Mouse (Mus musculus) stomach, postnatal 0 days (tissue): ENCODE data around the gene Rbm17. TPM values are rescaled to one million over a fixed set of nuclear protein-coding genes. Genes with fewer than 3 reads are reported as not detected.

Experiments used
- ATAC-seq: fragments of 200-750 bp; cut with Nextera tagmentation; 2 replicates; pipeline ENCODE4 v1.8.0; 2017; ENCODE audit not compliant: low FRiP score, low TSS enrichment
- DNase-seq: peaks from one replicate; pipeline ENCODE4 v3.0.0-alpha.2; 2016; ENCODE audit warnings: low spot score
- H3K27ac ChIP-seq: fragments of 300-500 bp; sonication (generic); replicated peaks from 2 replicates; pipeline ENCODE4 v1.5.1; 2014; ENCODE audit warnings: mild to moderate bottlenecking, control low read depth
- H3K27me3 ChIP-seq: fragments of 300-500 bp; sonication (generic); 2 replicates; pipeline ENCODE4 v1.6.1; 2014; ENCODE audit warnings: low read length; ENCODE audit not compliant: control insufficient read depth, insufficient read depth
- H3K36me3 ChIP-seq: fragments of 300-500 bp; sonication (generic); 2 replicates; pipeline ENCODE4 v1.6.1; 2014; ENCODE audit warnings: low read length, mixed read lengths; ENCODE audit not compliant: control insufficient read depth, insufficient read depth
- H3K4me1 ChIP-seq: fragments of 300-500 bp; sonication (generic); replicated peaks from 2 replicates; pipeline ENCODE4 v1.6.1; 2014; ENCODE audit warnings: antibody characterized with exemption; ENCODE audit not compliant: control insufficient read depth, insufficient read depth
- H3K4me2 ChIP-seq: fragments of 300-500 bp; sonication (generic); replicated peaks from 2 replicates; pipeline ENCODE4 v1.6.1; 2014; ENCODE audit warnings: low read depth, mild to moderate bottlenecking, control low read depth, moderate library complexity
- H3K4me3 ChIP-seq: fragments of 300-500 bp; sonication (generic); 2 replicates; pipeline ENCODE4 v1.5.1; 2014; ENCODE audit warnings: low read depth, low read length, control low read depth
- H3K9ac ChIP-seq: fragments of 300-500 bp; sonication (generic); 2 replicates; pipeline ENCODE4 v1.6.1; 2014; ENCODE audit warnings: mild to moderate bottlenecking, low read length, control low read depth, mixed read lengths
- H3K9me3 ChIP-seq: fragments of 300-500 bp; sonication (generic); 2 replicates; pipeline ENCODE4 v1.6.1; 2016; ENCODE audit warnings: low read length; ENCODE audit not compliant: control insufficient read depth
- CTCF ChIP-seq: IDR thresholded peaks from 2 replicates; pipeline ENCODE4 v1.5.1; 2016; ENCODE audit warnings: antibody characterized with exemption, low read depth, mild to moderate bottlenecking, moderate library complexity
- EP300 ChIP-seq: optimal IDR thresholded peaks from 2 replicates; pipeline ENCODE3; 2016; ENCODE audit warnings: antibody characterized with exemption
- WGBS: fragments of 180-500 bp; shearing (Covaris S2); extraction: QIAGEN DNeasy Blood & Tissue Kit; methylation state at CpG from one replicate; pipeline ENCODE4 v1.1.7; 2014; 5-methylcytosine and 5-hydroxymethylcytosine counted together
- polyA plus RNA-seq: library from polyadenylated mRNA; unstranded; fragments of >200 nt; fragmentation: Nextera tagmentation; extraction: Ambion mirVana; gene quantifications from 2 replicates; pipeline ENCODE4 v1.2.1, GENCODE M21; 2015

Rbm17 gene
- polyA plus RNA-seq, 1 experiment from 2014 or later: 62.2 TPM

- ATAC-seq: no peak
These were observed 958 bp upstream of the Rbm17 start for GRCm38 (mm10) chr2:11604911-11605310.

GRCm38 (mm10) chr2:11602506-11603489, 1.2 kb downstream of the Rbm17 start:
- under 1% methylated on average over 61 of the region's 78 CpGs for WGBS
- H3K4me2 ChIP-seq: peak overlapping the region; percentile 68
- no peaks in the 10 kb centered on the region for H3K9me3 ChIP-seq
- peak overlapping the region; percentile 98 for H3K9ac ChIP-seq
- H3K4me3 ChIP-seq: peak overlapping the region; percentile 95
- H3K4me1 ChIP-seq: peaks cover 2% of the 10 kb centered on the region; the same call in 1 of the 2 replicates
- peak; percentile 100 for TF ChIP-seq CTCF
- no peak for TF ChIP-seq EP300
- ATAC-seq (peak; percentile 99), DNase-seq (peak; percentile 96)
- peak overlapping the region; percentile 82 for H3K27ac ChIP-seq
- H3K36me3 ChIP-seq: peaks cover 5% of the 10 kb centered on the region; the same call in 1 of the 2 replicates
- H3K27me3 ChIP-seq: no peaks in the 10 kb centered on the region

More at GRCm38 (mm10) chr2:11604911-11605310, 958 bp upstream of the Rbm17 start:
- DNase-seq: no peak
- Histone ChIP-seq H3K27ac (no peak overlapping the region), H3K36me3 (peaks cover 3% of the 10 kb centered on the region; the same call in 1 of the 2 replicates), H3K9ac (no peak overlapping the region), H3K27me3 (no peaks in the 10 kb centered on the region), H3K4me1 (peaks cover 2% of the 10 kb centered on the region; the same call in 1 of the 2 replicates), H3K4me3 (no peak overlapping the region), H3K4me2 (no peak overlapping the region), H3K9me3 (no peaks in the 10 kb centered on the region)
- TF ChIP-seq EP300 (no peak), CTCF (no peak)

- Histone ChIP-seq H3K4me3 (peak overlapping the region; percentile 95), H3K36me3 (peaks cover 9% of the 10 kb centered on the region; the same call in 1 of the 2 replicates), H3K9ac (peak overlapping the region; percentile 98), H3K9me3 (no peaks in the 10 kb centered on the region), H3K27me3 (no peaks in the 10 kb centered on the region), H3K4me2 (peak overlapping the region; percentile 68), H3K27ac (no peak overlapping the region), H3K4me1 (peaks cover 2% of the 10 kb centered on the region; the same call in 1 of the 2 replicates)
- DNase-seq (no peak), ATAC-seq (no peak)
- WGBS: 68% methylated on average over 6 of the region's 6 CpGs
- TF ChIP-seq CTCF (no peak), EP300 (no peak)
These were observed 2.2 kb downstream of the Rbm17 start for GRCm38 (mm10) chr2:11601795-11602194.

GRCm38 (mm10) chr2:11597906-11598305, 6.0 kb downstream of the Rbm17 start:
- ATAC-seq (no peak), DNase-seq (no peak)
- no peak overlapping the region for H3K9ac ChIP-seq
- H3K36me3 ChIP-seq: peaks cover 24% of the 10 kb centered on the region
- no peaks in the 10 kb centered on the region for H3K27me3 ChIP-seq
- TF ChIP-seq CTCF: no peak
- TF ChIP-seq EP300: no peak
- peaks cover 2% of the 10 kb centered on the region; the same call in 1 of the 2 replicates for H3K4me1 ChIP-seq
- no peaks in the 10 kb centered on the region for H3K9me3 ChIP-seq
- no peak overlapping the region for H3K4me2 ChIP-seq
- 92% methylated on average over 7 of the region's 7 CpGs for WGBS
- no peak overlapping the region for H3K4me3 ChIP-seq
- no peak overlapping the region for H3K27ac ChIP-seq

GRCm38 (mm10) chr2:11596690-11597089, 7.3 kb downstream of the Rbm17 start:
- TF ChIP-seq EP300: no peak
- no peak for TF ChIP-seq CTCF

GRCm38 (mm10) chr2:11587996-11588395, 16.0 kb downstream of the Rbm17 start:
- Histone ChIP-seq H3K27ac (no peak overlapping the region), H3K36me3 (peaks cover 39% of the 10 kb centered on the region), H3K4me1 (no peaks in the 10 kb centered on the region), H3K27me3 (no peaks in the 10 kb centered on the region), H3K4me2 (no peak overlapping the region), H3K9me3 (no peaks in the 10 kb centered on the region), H3K9ac (no peak overlapping the region), H3K4me3 (no peak overlapping the region)
- TF ChIP-seq CTCF (no peak), EP300 (no peak)
- DNase-seq (no peak), ATAC-seq (no peak)
- WGBS: 84% methylated on average over 4 of the region's 4 CpGs

More at GRCm38 (mm10) chr2:11596690-11597089, 7.3 kb downstream of the Rbm17 start:
- no peak overlapping the region for H3K4me2 ChIP-seq
- H3K9ac ChIP-seq: no peak overlapping the region
- WGBS: 79% methylated on average over 2 of the region's 2 CpGs
- DNase-seq: no peak
- H3K9me3 ChIP-seq: no peaks in the 10 kb centered on the region
- no peak overlapping the region for H3K27ac ChIP-seq
- no peaks in the 10 kb centered on the region; the same call in 1 of the 2 replicates for H3K4me1 ChIP-seq
- no peaks in the 10 kb centered on the region for H3K27me3 ChIP-seq
- ATAC-seq: no peak
- H3K4me3 ChIP-seq: no peak overlapping the region
- peaks cover 25% of the 10 kb centered on the region for H3K36me3 ChIP-seq
